Mouse (Mus musculus): ENCODE data around the gene Ccdc40. TPM values are rescaled to one million over a fixed set of nuclear protein-coding genes. Genes with fewer than 3 reads are reported as not detected.
A peak's percentile ranks its signal among the peaks of the same experiment; 100 is the strongest.

Ccdc40 gene
- polyA plus RNA-seq, 1 experiment from 2014 or later: 14.1 TPM

GRCm38 (mm10) chr11:119306762-119307657, 78.6 kb downstream of the Ccdc40 start:
- H3K4me1 ChIP-seq (replicated peaks; ENCODE audit: control insufficient read depth, insufficient read depth, low read length): no peaks in the 10 kb centered on the region
- no peak overlapping the region for H3K27ac ChIP-seq
- H3K36me3 ChIP-seq (replicated peaks; ENCODE audit: control insufficient read depth, insufficient read depth): no peaks in the 10 kb centered on the region
- H3K4me2 ChIP-seq (replicated peaks): no peak overlapping the region
- H3K9ac ChIP-seq: no peak overlapping the region
- 65% methylated on average over 13 of the region's 13 CpGs for WGBS
- DNase-seq (ENCODE audit: low spot score) (no peak), ATAC-seq (ENCODE audit: low FRiP score) (no peak)
- H3K9me3 ChIP-seq (ENCODE audit: control insufficient read depth, low read length): no peaks in the 10 kb centered on the region
- no peak overlapping the region for H3K4me3 ChIP-seq (replicated peaks; ENCODE audit: low read length)
- H3K27me3 ChIP-seq (ENCODE audit: control insufficient read depth, insufficient read depth, low read length): 0 out of 2 replicates have a peak, but pooled peaks cover 7% of the 10 kb centered on the region

GRCm38 (mm10) chr11:119307658-119307867, 79.2 kb downstream of the Ccdc40 start, which contains the start of gene Card14:
Card14 (plus strand) TSS chr11:119307768.
- WGBS: 58% methylated on average over 1 of the region's 1 CpGs
- no peak for DNase-seq (ENCODE audit: low spot score)

GRCm38 (mm10) chr11:119307916-119308315, 79.5 kb downstream of the Ccdc40 start:
- Histone ChIP-seq H3K9me3 (ENCODE audit: control insufficient read depth, low read length) (no peaks in the 10 kb centered on the region), H3K4me3 (replicated peaks; ENCODE audit: low read length) (no peak overlapping the region), H3K4me1 (replicated peaks; ENCODE audit: control insufficient read depth, insufficient read depth, low read length) (no peaks in the 10 kb centered on the region), H3K4me2 (replicated peaks) (no peak overlapping the region), H3K27ac (no peak overlapping the region), H3K27me3 (ENCODE audit: control insufficient read depth, insufficient read depth, low read length) (0 out of 2 replicates have a peak, but pooled peaks cover 7% of the 10 kb centered on the region), H3K36me3 (replicated peaks; ENCODE audit: control insufficient read depth, insufficient read depth) (no peaks in the 10 kb centered on the region), H3K9ac (0 out of 2 replicates have a peak overlapping the region, but pooled peaks have one; percentile 20)
- DNase-seq (ENCODE audit: low spot score) (no peak), ATAC-seq (ENCODE audit: low FRiP score) (no peak)
- 33% methylated on average over 11 of the region's 11 CpGs for WGBS

More at GRCm38 (mm10) chr11:119307658-119307867, 79.2 kb downstream of the Ccdc40 start, which contains the start of gene Card14:
- no peak for ATAC-seq (ENCODE audit: low FRiP score)
- Histone ChIP-seq H3K9me3 (ENCODE audit: control insufficient read depth, low read length) (no peaks in the 10 kb centered on the region), H3K9ac (0 out of 2 replicates have a peak within 1 kb of the TSS, but pooled peaks have one; percentile 20), H3K27ac (no peak within 1 kb of the TSS), H3K4me1 (replicated peaks; ENCODE audit: control insufficient read depth, insufficient read depth, low read length) (no peaks in the 10 kb centered on the region), H3K27me3 (ENCODE audit: control insufficient read depth, insufficient read depth, low read length) (0 out of 2 replicates have a peak, but pooled peaks cover 7% of the 10 kb centered on the region), H3K4me2 (replicated peaks) (no peak within 1 kb of the TSS), H3K4me3 (replicated peaks; ENCODE audit: low read length) (no peak within 1 kb of the TSS), H3K36me3 (replicated peaks; ENCODE audit: control insufficient read depth, insufficient read depth) (no peaks in the 10 kb centered on the region)

- Histone ChIP-seq H3K9me3 (ENCODE audit: control insufficient read depth, low read length) (no peaks in the 10 kb centered on the region), H3K4me1 (replicated peaks; ENCODE audit: control insufficient read depth, insufficient read depth, low read length) (no peaks in the 10 kb centered on the region), H3K27me3 (ENCODE audit: control insufficient read depth, insufficient read depth, low read length) (0 out of 2 replicates have a peak, but pooled peaks cover 7% of the 10 kb centered on the region), H3K27ac (no peak overlapping the region), H3K36me3 (replicated peaks; ENCODE audit: control insufficient read depth, insufficient read depth) (no peaks in the 10 kb centered on the region), H3K9ac (no peak overlapping the region), H3K4me2 (replicated peaks) (no peak overlapping the region), H3K4me3 (replicated peaks; ENCODE audit: low read length) (no peak overlapping the region)
- DNase-seq (ENCODE audit: low spot score) (no peak), ATAC-seq (ENCODE audit: low FRiP score) (no peak)
- WGBS: 11% methylated on average over 10 of the region's 10 CpGs
Observed at GRCm38 (mm10) chr11:119310621-119311020, 82.2 kb downstream of the Ccdc40 start.

GRCm38 (mm10) chr11:119314252-119314936, 86.0 kb downstream of the Ccdc40 start:
- Histone ChIP-seq H3K4me1 (replicated peaks; ENCODE audit: control insufficient read depth, insufficient read depth, low read length) (no peaks in the 10 kb centered on the region), H3K4me3 (replicated peaks; ENCODE audit: low read length) (no peak overlapping the region), H3K9ac (no peak overlapping the region), H3K9me3 (ENCODE audit: control insufficient read depth, low read length) (no peaks in the 10 kb centered on the region), H3K4me2 (replicated peaks) (no peak overlapping the region), H3K36me3 (replicated peaks; ENCODE audit: control insufficient read depth, insufficient read depth) (no peaks in the 10 kb centered on the region), H3K27ac (no peak overlapping the region), H3K27me3 (ENCODE audit: control insufficient read depth, insufficient read depth, low read length) (0 out of 2 replicates have a peak, but pooled peaks cover 7% of the 10 kb centered on the region)
- 82% methylated on average over 17 of the region's 17 CpGs for WGBS
- DNase-seq (ENCODE audit: low spot score) (no peak), ATAC-seq (ENCODE audit: low FRiP score) (no peak)

Other genes starting within 250 kb of the Ccdc40 start
- gene Enpp7, start 240.4 kb upstream of the Ccdc40 start, polyA plus RNA-seq (2014; fragmentation: Nextera tagmentation; extraction: Ambion mirVana): not detected in 2 replicates
- 10.7 and 13.7 TPM in 2 replicates for gene Cbx2, start 205.6 kb upstream of the Ccdc40 start, polyA plus RNA-seq (2014; fragmentation: Nextera tagmentation; extraction: Ambion mirVana)
- gene Cbx8, start 187.6 kb upstream of the Ccdc40 start, polyA plus RNA-seq (2014; fragmentation: Nextera tagmentation; extraction: Ambion mirVana): 8.5 and 9.8 TPM in 2 replicates
- gene Cbx4, start 142.4 kb upstream of the Ccdc40 start, polyA plus RNA-seq (2014; fragmentation: Nextera tagmentation; extraction: Ambion mirVana): 16.8 and 20.2 TPM in 2 replicates
- 39.3 and 41.2 TPM in 2 replicates for gene Tbc1d16, start 73 bp upstream of the Ccdc40 start, polyA plus RNA-seq (2014; fragmentation: Nextera tagmentation; extraction: Ambion mirVana)
- gene Gaa, start 39.3 kb downstream of the Ccdc40 start, polyA plus RNA-seq (2014; fragmentation: Nextera tagmentation; extraction: Ambion mirVana): 78.7 and 82.4 TPM in 2 replicates
- gene Eif4a3, start 71.5 kb downstream of the Ccdc40 start, polyA plus RNA-seq (2014; fragmentation: Nextera tagmentation; extraction: Ambion mirVana): 223 and 243 TPM in 2 replicates
- gene Card14, start 79.2 kb downstream of the Ccdc40 start, polyA plus RNA-seq (2014; fragmentation: Nextera tagmentation; extraction: Ambion mirVana): 0.16 and 0.18 TPM in 2 replicates
- gene Sgsh, start 127.0 kb downstream of the Ccdc40 start, polyA plus RNA-seq (2014; fragmentation: Nextera tagmentation; extraction: Ambion mirVana): 3.4 and 5.1 TPM in 2 replicates
- 5.0 and 6.0 TPM in 2 replicates for gene Slc26a11, start 127.0 kb downstream of the Ccdc40 start, polyA plus RNA-seq (2014; fragmentation: Nextera tagmentation; extraction: Ambion mirVana)
- gene Rnf213, start 164.5 kb downstream of the Ccdc40 start, polyA plus RNA-seq (2014; fragmentation: Nextera tagmentation; extraction: Ambion mirVana): 1.5 and 2.2 TPM in 2 replicates